Mouse (Mus musculus): ENCODE measurements around the gene Tsc22d4. TPM values are rescaled to one million over a fixed set of nuclear protein-coding genes. Genes with fewer than 3 reads are reported as not detected.

Gene Tsc22d4
- polyA plus RNA-seq, 1 experiment from 2014 or later: 62.9 TPM

GRCm38 (mm10) chr5:137770709-137771108 lies 25.2 kb downstream of the Tsc22d4 start:
- peak; percentile 33 for ATAC-seq (ENCODE audit: low FRiP score)
- DNase-seq (ENCODE audit: low spot score, missing footprints): peak; percentile 94
- H3K36me3 ChIP-seq (ENCODE audit: control insufficient read depth, insufficient read depth, low read length): no peaks in the 10 kb centered on the region
- 34% methylated on average over 2 of the region's 2 CpGs for whole genome bisulfite sequencing
- H3K27me3 ChIP-seq (ENCODE audit: control insufficient read depth, insufficient read depth, low read length): no peaks in the 10 kb centered on the region
- no peak overlapping the region for H3K4me2 ChIP-seq
- no peaks in the 10 kb centered on the region for H3K9me3 ChIP-seq (ENCODE audit: control insufficient read depth, low read length)
- no peak overlapping the region for H3K27ac ChIP-seq (ENCODE audit: low read depth, low read length)
- H3K9ac ChIP-seq (ENCODE audit: low read length): no peak overlapping the region
- no peak overlapping the region for H3K4me3 ChIP-seq (ENCODE audit: low read depth, low read length)
- H3K4me1 ChIP-seq (ENCODE audit: control insufficient read depth, insufficient read depth, low read length): no peaks in the 10 kb centered on the region

GRCm38 (mm10) chr5:137772755-137773154 lies 27.2 kb downstream of the Tsc22d4 start:
- Histone ChIP-seq H3K9ac (ENCODE audit: low read length) (no peak overlapping the region), H3K4me2 (no peak overlapping the region), H3K9me3 (ENCODE audit: control insufficient read depth, low read length) (no peaks in the 10 kb centered on the region), H3K4me3 (ENCODE audit: low read depth, low read length) (no peak overlapping the region), H3K4me1 (ENCODE audit: control insufficient read depth, insufficient read depth, low read length) (no peaks in the 10 kb centered on the region), H3K27ac (ENCODE audit: low read depth, low read length) (no peak overlapping the region), H3K27me3 (ENCODE audit: control insufficient read depth, insufficient read depth, low read length) (no peaks in the 10 kb centered on the region), H3K36me3 (ENCODE audit: control insufficient read depth, insufficient read depth, low read length) (no peaks in the 10 kb centered on the region)
- DNase-seq (ENCODE audit: low spot score, missing footprints) (no peak), ATAC-seq (ENCODE audit: low FRiP score) (no peak)

DNA sequence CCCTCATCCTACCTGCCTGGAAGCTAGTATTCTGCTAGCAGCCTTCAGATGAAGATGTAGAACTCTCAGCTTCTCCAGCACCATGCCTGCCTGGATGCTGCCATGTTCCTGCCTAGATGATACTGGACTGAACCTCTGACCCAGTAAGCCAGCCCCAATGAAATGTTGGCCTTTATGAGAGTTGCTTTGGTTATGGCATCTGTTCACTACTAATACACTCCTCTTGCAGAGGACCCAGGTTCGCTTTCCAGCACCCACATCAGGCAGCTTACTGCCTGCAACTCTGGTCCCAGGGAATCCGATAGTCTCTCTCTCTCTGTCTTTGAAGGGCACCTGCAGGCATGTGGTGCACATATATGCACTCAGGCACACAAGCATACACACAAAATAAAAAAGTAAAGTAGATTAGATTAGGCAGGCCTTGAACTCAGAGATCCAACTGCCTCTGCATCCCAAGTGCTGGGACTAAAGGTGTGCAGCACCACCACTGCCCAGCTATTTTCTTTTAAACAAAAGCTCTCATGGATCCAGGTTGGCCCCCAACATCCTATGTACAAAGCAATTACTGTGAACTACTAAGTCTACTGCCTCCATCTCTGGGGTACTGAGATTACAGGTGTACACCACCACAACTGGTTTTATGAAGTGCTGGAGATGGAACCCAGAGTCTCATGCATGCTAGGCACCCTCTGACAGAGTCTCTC lies 30.2 kb downstream of the Tsc22d4 start:
- 80% methylated on average over 2 of the region's 2 CpGs for WGBS
- Histone ChIP-seq H3K27me3 (ENCODE audit: control insufficient read depth, insufficient read depth, low read length) (no peaks in the 10 kb centered on the region), H3K27ac (ENCODE audit: low read depth, low read length) (no peak overlapping the region)

DNA sequence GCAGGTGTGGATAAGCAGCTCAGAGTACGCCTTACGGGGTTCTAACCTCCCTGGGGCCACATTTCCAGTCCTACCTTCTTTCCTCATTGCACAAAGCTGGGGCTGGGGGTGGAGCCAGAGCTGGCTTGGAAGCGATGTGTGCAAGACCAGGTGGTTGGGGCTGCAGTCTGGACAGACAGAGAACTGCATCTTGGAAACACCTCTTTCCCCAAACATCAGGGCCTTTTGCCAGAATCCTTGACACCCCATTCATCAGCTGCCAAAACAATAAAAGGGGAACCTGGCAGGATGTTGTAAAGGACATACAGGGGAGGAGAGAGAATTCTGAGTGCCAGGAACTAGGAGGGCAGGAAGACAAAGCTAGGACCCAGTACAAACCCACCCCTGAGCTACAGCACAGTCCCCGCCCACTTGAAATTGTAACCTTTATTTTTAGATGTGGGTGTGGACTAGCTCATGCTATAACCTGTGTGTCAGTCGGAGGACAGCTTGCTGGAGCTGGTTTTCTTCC lies 30.9 kb downstream of the Tsc22d4 start:
- Histone ChIP-seq H3K27me3 (ENCODE audit: control insufficient read depth, insufficient read depth, low read length) (no peaks in the 10 kb centered on the region), H3K4me1 (ENCODE audit: control insufficient read depth, insufficient read depth, low read length) (peaks cover 12% of the 10 kb centered on the region), H3K9ac (ENCODE audit: low read length) (0 out of 2 replicates have a peak overlapping the region, but pooled peaks have one; percentile 3), H3K9me3 (ENCODE audit: control insufficient read depth, low read length) (no peaks in the 10 kb centered on the region), H3K4me2 (no peak overlapping the region), H3K4me3 (ENCODE audit: low read depth, low read length) (no peak overlapping the region), H3K36me3 (ENCODE audit: control insufficient read depth, insufficient read depth, low read length) (peaks cover 10% of the 10 kb centered on the region), H3K27ac (ENCODE audit: low read depth, low read length) (no peak overlapping the region)
- peak; percentile 60 for DNase-seq (ENCODE audit: low spot score, missing footprints)
- ATAC-seq (ENCODE audit: low FRiP score): no peak
- 51% methylated on average over 5 of the region's 5 CpGs for WGBS

More for the DNA sequence above, 30.2 kb downstream of the Tsc22d4 start:
- Histone ChIP-seq H3K9ac (ENCODE audit: low read length) (no peak overlapping the region), H3K4me1 (ENCODE audit: control insufficient read depth, insufficient read depth, low read length) (peaks cover 12% of the 10 kb centered on the region), H3K36me3 (ENCODE audit: control insufficient read depth, insufficient read depth, low read length) (peaks cover 4% of the 10 kb centered on the region; the same call in 1 of the 2 replicates), H3K4me3 (ENCODE audit: low read depth, low read length) (no peak overlapping the region), H3K4me2 (no peak overlapping the region), H3K9me3 (ENCODE audit: control insufficient read depth, low read length) (no peaks in the 10 kb centered on the region)
- ATAC-seq (ENCODE audit: low FRiP score) (no peak), DNase-seq (ENCODE audit: low spot score, missing footprints) (no peak)

GRCm38 (mm10) chr5:137777267-137777845 lies 31.8 kb downstream of the Tsc22d4 start:
- ATAC-seq (ENCODE audit: low FRiP score): no peak
- Histone ChIP-seq H3K9ac (ENCODE audit: low read length) (no peak overlapping the region), H3K27me3 (ENCODE audit: control insufficient read depth, insufficient read depth, low read length) (no peaks in the 10 kb centered on the region), H3K27ac (ENCODE audit: low read depth, low read length) (no peak overlapping the region), H3K4me1 (ENCODE audit: control insufficient read depth, insufficient read depth, low read length) (peaks cover 15% of the 10 kb centered on the region), H3K4me3 (ENCODE audit: low read depth, low read length) (no peak overlapping the region), H3K36me3 (ENCODE audit: control insufficient read depth, insufficient read depth, low read length) (peaks cover 19% of the 10 kb centered on the region), H3K4me2 (no peak overlapping the region), H3K9me3 (ENCODE audit: control insufficient read depth, low read length) (no peaks in the 10 kb centered on the region)
- peak; percentile 60 for DNase-seq (ENCODE audit: low spot score, missing footprints)
- 89% methylated on average over 7 of the region's 7 CpGs for WGBS

DNA sequence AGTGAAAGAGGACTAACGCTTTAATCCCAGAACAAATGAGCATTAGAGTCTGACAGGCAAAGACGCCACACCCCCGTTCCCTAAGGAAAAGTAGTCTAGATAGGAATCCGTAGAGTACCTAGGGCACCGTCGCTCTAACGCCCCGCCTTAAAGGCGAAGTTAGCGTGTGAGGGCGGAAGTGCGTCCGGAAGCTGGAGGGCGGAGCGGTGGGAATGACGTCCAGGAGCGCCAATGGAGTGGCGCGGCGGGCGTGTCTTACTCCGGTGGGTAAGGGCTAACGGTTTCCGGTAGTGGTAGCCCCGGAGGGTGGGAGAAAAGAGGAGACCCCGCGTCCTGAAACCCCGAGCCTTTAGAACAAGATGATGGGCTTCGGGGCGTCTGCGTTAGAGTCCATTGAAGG lies 33.1 kb downstream of the Tsc22d4 start, which contains the start of gene Ppp1r35:
Gene Ppp1r35 (plus strand): TSS at position 215 of the 400 bp plus-strand sequence.
- no peaks in the 10 kb centered on the region for H3K27me3 ChIP-seq (ENCODE audit: control insufficient read depth, insufficient read depth, low read length)
- DNase-seq (ENCODE audit: low spot score, missing footprints) (peak; percentile 100), ATAC-seq (ENCODE audit: low FRiP score) (peak; percentile 96)
- no peaks in the 10 kb centered on the region for H3K9me3 ChIP-seq (ENCODE audit: control insufficient read depth, low read length)
- peak within 1 kb of the TSS; percentile 98 for H3K4me3 ChIP-seq (ENCODE audit: low read depth, low read length)
- H3K4me1 ChIP-seq (ENCODE audit: control insufficient read depth, insufficient read depth, low read length): peaks cover 26% of the 10 kb centered on the region
- peaks cover 29% of the 10 kb centered on the region for H3K36me3 ChIP-seq (ENCODE audit: control insufficient read depth, insufficient read depth, low read length)
- H3K9ac ChIP-seq (ENCODE audit: low read length): peak within 1 kb of the TSS; percentile 96
- H3K4me2 ChIP-seq: peak within 1 kb of the TSS; percentile 80
- peak within 1 kb of the TSS; percentile 80 for H3K27ac ChIP-seq (ENCODE audit: low read depth, low read length)
- WGBS: under 1% methylated on average over 31 of the region's 31 CpGs

DNA sequence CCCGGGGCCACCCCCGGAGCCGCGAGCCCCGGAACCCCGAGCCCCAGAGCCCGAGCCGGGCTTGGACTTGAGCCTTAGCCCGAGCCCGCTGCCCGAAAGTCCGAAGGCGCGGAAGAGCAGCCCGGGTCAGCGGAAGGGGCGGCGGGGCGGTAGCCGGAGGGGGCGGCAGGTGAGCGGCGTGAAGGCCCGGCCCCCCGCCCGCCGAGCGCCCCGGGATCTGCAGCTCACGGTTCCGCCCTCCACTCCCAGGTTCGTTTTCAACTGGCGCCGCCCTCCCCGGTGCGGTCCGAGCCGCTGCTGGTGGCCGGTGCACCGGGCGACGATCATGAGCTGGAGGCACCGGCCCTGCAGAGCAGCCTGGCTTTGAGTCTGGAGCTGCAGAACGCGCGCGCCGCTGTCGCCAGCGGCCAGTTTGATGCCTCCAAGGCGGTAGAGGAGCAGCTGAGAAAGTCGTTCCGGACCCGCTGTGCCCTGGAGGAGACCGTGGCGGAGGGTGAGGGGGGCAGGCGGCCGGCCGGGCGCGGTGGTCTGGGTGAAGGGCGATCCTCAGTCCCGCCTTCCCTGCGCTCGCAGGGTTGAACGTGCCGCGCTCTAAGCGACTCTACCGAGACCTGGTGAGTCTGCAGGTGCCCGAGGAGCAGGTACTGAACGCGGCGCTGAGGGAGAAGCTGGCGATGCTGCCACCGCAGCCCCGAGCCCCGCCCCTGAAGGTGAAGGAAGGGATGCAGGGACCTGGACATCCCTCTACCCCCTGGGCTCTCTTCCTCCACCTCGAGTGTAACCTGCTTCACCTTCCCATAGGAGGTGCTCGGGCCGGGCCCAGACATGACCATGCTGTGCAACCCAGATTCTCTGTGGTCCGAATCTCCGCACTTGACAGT lies 33.8 kb downstream of the Tsc22d4 start:
- Histone ChIP-seq H3K9me3 (ENCODE audit: control insufficient read depth, low read length) (no peaks in the 10 kb centered on the region), H3K4me2 (peak overlapping the region; percentile 80), H3K4me3 (ENCODE audit: low read depth, low read length) (peak overlapping the region; percentile 98), H3K27ac (ENCODE audit: low read depth, low read length) (peak overlapping the region; percentile 80), H3K36me3 (ENCODE audit: control insufficient read depth, insufficient read depth, low read length) (peaks cover 30% of the 10 kb centered on the region), H3K9ac (ENCODE audit: low read length) (peak overlapping the region; percentile 96), H3K27me3 (ENCODE audit: control insufficient read depth, insufficient read depth, low read length) (no peaks in the 10 kb centered on the region), H3K4me1 (ENCODE audit: control insufficient read depth, insufficient read depth, low read length) (peaks cover 33% of the 10 kb centered on the region)
- ATAC-seq (ENCODE audit: low FRiP score) (peak; percentile 47), DNase-seq (ENCODE audit: low spot score, missing footprints) (peak; percentile 85)
- under 1% methylated on average over 82 of the region's 83 CpGs for WGBS

GRCm38 (mm10) chr5:137781661-137782060 lies 36.1 kb downstream of the Tsc22d4 start:
- H3K4me1 ChIP-seq (ENCODE audit: control insufficient read depth, insufficient read depth, low read length): peaks cover 42% of the 10 kb centered on the region
- peaks cover 35% of the 10 kb centered on the region for H3K36me3 ChIP-seq (ENCODE audit: control insufficient read depth, insufficient read depth, low read length)
- no peak overlapping the region for H3K27ac ChIP-seq (ENCODE audit: low read depth, low read length)
- H3K9ac ChIP-seq (ENCODE audit: low read length): no peak overlapping the region
- 94% methylated on average over 7 of the region's 7 CpGs for WGBS
- ATAC-seq (ENCODE audit: low FRiP score): no peak
- peak; percentile 66 for DNase-seq (ENCODE audit: low spot score, missing footprints)
- H3K27me3 ChIP-seq (ENCODE audit: control insufficient read depth, insufficient read depth, low read length): no peaks in the 10 kb centered on the region
- H3K4me3 ChIP-seq (ENCODE audit: low read depth, low read length): no peak overlapping the region
- H3K4me2 ChIP-seq: no peak overlapping the region
- no peaks in the 10 kb centered on the region for H3K9me3 ChIP-seq (ENCODE audit: control insufficient read depth, low read length)
